Mouse (Mus musculus) adrenal gland, adult 8-10 months (tissue): ENCODE data around the gene Olfr1424. TPM values are rescaled to one million over a fixed set of nuclear protein-coding genes. Genes with fewer than 3 reads are reported as not detected.

Experiments used
- total RNA-seq, 4 experiments: library from RNA; stranded (reverse); gene quantifications; 2 replicates each; pipeline ENCODE4 v1.2.4; 2022

Olfr1424 gene
- total RNA-seq, 4 experiments from 2014 or later: not detected

Other genes starting within 250 kb of the Olfr1424 start
- gene Stx3, start 243.3 kb downstream of the Olfr1424 start, total RNA-seq: 10 to 100 TPM; 10.4 to 18.8 (median 14.2) TPM
- not detected for gene Olfr1417, start 223.5 kb downstream of the Olfr1424 start, total RNA-seq
- not detected for gene Olfr1418, start 201.6 kb downstream of the Olfr1424 start, total RNA-seq
- gene Olfr1419, start 187.6 kb downstream of the Olfr1424 start, total RNA-seq: not detected
- gene Olfr1420, start 176.1 kb downstream of the Olfr1424 start, total RNA-seq: not detected
- gene Patl1, start 150.3 kb downstream of the Olfr1424 start, total RNA-seq: 10 to 100 TPM; 23.1 to 28.0 (median 25.6) TPM
- 100 to 1,000 TPM in 2 of 4 experiments, 10 to 100 TPM in 2; 96.8 to 109 (median 102) TPM for gene Osbp, start 96.7 kb downstream of the Olfr1424 start, total RNA-seq
- gene Olfr1423, start 21.4 kb downstream of the Olfr1424 start, total RNA-seq: not detected
- not detected for gene Olfr1425, start 15.0 kb upstream of the Olfr1424 start, total RNA-seq
- not detected for gene Olfr1426, start 29.3 kb upstream of the Olfr1424 start, total RNA-seq
- gene Olfr1427, start 40.7 kb upstream of the Olfr1424 start, total RNA-seq: not detected
- gene Olfr1428, start 53.2 kb upstream of the Olfr1424 start, total RNA-seq: not detected
- not detected for gene Olfr76, start 60.5 kb upstream of the Olfr1424 start, total RNA-seq
- gene Olfr1555-ps1, start 107.4 kb upstream of the Olfr1424 start, total RNA-seq: not detected
- gene Olfr1431, start 138.0 kb upstream of the Olfr1424 start, total RNA-seq: not detected
- gene Olfr1432, start 169.9 kb upstream of the Olfr1424 start, total RNA-seq: not detected
- gene Olfr262, start 179.0 kb upstream of the Olfr1424 start, total RNA-seq: not detected
- gene Olfr235, start 198.3 kb upstream of the Olfr1424 start, total RNA-seq: not detected
- gene Olfr1434, start 217.2 kb upstream of the Olfr1424 start, total RNA-seq: not detected
- not detected for gene Olfr1436, start 236.4 kb upstream of the Olfr1424 start, total RNA-seq